Mouse (Mus musculus): ENCODE measurements around the gene Cidec. TPM values are rescaled to one million over a fixed set of nuclear protein-coding genes. Genes with fewer than 3 reads are reported as not detected.

Cidec gene
- total RNA-seq, 2 experiments from 2014 or later, result not detected

DNA sequence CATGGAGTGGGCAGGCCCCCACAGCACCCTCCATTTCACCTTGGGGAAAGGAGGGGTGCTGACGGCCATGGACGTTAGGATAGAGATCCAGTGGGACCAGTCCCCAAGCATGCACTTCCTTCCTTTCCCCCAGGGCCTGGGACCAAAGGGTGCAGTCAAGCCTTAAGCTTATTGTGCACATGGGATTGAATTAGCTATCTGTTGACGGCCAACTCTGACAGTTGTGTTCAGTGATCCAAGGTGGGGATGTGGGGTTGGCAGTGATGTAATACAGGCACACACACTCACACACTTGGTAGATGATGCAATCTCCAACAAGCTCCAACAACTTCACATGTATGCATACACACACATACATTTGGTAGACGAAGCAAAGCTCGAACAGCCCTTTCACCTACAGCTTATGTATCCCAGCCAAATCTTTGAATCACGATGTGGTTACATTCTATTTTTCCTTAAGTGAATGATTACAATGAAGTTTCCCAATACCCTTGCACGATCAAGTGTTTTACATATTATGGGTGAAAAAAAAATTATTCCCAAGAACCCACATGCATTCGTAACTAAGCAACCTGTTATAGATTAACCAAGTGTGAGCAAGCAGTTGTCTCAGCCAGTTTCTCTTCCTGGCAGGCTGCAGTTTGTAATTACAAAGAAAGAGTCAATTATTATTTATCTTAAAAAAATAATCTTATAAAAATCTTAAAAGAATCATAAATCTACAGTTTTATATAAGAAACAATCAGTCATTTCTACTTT is 8.8 kb upstream of the Cidec start:
- no peak for DNase-seq
- intact Hi-C loops (cut with DNase I), result no loop called here

- DNase-seq, result no peak
- intact Hi-C loops (cut with DNase I), result no loop called here
Observed at GRCm38 (mm10) chr6:113443091-113443490, 7.5 kb upstream of the Cidec start.

GRCm38 (mm10) chr6:113442442-113443090 is 7.0 kb upstream of the Cidec start, which contains the start of gene Jagn1:
Gene Jagn1, plus strand, starts transcription at chr6:113442569.
- DNase-seq, result peak; percentile 90
- intact Hi-C loops (cut with DNase I), result no loop called here

DNA sequence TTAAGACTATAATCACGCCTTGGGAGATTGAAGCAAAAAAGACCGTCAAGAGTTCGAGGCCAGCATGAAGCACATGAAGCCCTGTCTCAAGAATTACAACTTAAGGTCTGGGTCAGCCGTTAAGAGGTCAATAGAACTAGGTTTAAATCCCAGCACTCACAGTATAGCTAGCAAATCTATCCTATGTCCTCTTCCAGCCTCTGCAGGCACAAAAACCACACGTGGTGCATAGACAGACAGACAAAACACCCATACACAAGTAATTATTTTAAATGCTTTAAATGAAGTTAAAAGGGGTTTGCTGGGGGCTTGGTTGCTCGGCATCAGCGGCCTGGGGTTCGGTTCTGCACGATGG is 6.5 kb upstream of the Cidec start:
- intact Hi-C loops (cut with DNase I), result no loop called here
- DNase-seq, result no peak

- peak; percentile 81 for DNase-seq
- intact Hi-C loops (cut with DNase I), result no loop called here
Observed at GRCm38 (mm10) chr6:113441147-113441680, 5.7 kb upstream of the Cidec start.

GRCm38 (mm10) chr6:113440686-113441085 is 5.1 kb upstream of the Cidec start:
- intact Hi-C loops (cut with DNase I), result no loop called here
- no peak for DNase-seq

DNA sequence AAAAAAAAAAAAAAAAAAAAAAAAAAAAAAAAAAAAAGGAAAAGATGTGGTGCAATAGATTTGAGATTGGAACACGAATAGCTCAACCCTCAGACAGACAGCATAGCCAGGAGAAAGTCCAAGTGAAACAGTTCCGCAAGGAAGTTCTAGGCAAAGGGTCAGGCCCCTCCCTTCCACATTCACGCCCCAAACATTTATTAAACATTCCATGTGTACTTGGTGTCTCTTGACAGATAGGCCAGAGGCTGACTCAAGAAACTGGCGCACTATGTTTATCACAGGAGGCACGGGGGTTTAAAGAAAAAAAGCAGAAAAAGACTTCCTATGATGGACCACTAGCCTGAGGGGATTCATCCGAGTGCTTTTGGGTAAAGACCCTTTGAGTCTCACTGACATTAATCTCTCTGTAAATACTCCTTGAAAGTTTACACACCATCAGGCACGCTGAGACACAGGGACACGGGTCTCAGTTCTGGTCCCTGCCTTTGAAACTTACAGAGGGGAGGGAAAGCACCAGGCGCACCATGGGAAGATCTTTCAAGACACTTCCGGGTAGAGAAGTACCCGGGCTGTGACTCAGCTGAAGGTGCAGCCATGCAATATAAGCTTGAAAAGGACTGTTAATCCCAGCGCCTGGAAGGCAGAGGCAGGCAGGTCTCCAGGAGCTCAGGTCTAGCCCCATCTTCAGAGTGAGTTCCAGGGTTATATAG is 3.3 kb upstream of the Cidec start:
- intact Hi-C loops (cut with DNase I), result no loop called here
- no peak for DNase-seq

- no peak for DNase-seq
- intact Hi-C loops (cut with DNase I), result no loop called here
Observed at GRCm38 (mm10) chr6:113437135-113437534, 1.6 kb upstream of the Cidec start.

GRCm38 (mm10) chr6:113434691-113435090 is 869 bp downstream of the Cidec start:
- DNase-seq, result no peak
- intact Hi-C loops (cut with DNase I), result no loop called here

DNA sequence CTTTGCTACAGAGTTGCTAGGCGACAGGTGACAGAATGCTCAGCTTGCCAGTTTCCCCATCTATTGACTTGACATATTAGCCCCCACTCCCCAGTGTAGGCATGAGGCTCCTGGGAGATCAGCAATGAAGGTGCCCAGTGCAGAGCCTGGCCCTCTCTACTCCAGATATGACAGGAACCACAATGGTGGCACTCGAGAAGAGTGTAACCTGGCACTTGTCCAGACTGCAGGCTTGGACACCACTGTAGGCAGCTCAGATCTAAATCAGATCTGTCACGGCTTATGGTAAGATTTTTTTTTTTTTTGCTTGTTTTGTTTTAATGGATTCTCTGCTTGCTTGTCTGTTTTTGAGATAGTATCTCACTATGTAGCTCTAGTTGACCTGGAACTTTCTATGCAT is 1.9 kb downstream of the Cidec start:
- no peak for DNase-seq
- intact Hi-C loops (cut with DNase I), result no loop called here

DNA sequence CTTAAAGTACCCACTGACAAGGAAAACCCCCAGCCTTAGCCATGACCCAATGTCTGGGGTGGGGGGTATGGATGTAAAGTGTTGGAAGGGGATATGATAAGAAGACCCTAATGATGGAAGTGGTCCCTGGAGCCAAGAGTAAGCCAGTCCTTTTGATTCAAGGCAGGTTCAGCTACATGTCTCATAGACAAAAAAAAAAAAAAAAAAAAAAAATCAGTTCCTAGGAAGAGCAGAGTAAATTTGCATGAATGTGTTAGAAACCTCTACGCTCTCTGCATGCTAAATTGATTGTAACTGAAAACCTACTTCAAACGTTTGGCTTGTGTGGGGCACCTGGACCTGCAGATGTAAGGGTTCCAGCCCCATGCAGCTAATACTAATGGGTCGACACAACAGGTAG is 3.8 kb downstream of the Cidec start:
- intact Hi-C loops (cut with DNase I), result no loop called here
- no peak for DNase-seq

DNA sequence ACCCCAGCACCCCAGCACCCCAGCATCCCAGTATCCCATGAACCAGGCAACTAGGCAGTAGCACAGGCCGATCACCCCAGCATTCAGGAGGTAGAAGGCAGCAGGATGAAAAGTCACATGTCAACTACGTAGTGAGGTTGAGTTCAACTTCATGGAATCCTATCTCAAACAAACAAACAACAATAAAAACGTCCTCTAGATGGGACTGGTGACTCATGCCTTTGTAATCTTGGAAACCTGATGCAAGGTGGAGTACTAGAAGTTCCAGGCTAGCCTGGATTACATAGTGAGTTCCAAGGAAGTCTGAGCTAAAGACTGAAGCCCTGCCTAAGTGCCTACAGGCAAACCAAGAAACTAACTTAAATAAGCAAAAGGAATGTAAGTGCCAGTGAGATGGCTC is 4.7 kb downstream of the Cidec start:
- intact Hi-C loops (cut with DNase I), result no loop called here
- no peak for DNase-seq

DNA sequence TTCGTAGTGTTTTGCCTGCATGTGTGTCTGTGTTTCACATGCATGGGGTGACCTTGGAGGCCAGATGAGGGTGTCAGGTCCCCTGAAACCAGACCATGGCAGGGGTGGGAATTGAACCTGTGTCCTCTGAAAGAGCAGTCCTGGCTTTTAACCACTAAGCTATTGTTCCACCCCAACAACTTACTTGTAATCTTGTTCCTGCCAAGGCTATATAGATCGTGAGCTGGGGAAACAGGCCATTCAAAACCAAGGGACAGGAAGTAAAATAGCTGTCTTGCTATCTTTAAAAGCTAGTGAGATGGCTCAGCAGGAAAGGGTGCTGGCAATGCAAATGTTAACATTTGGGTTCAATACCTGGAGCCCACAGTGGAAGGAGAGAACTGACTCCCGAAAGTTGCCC is 5.6 kb downstream of the Cidec start:
- DNase-seq, result no peak
- intact Hi-C loops (cut with DNase I), result no loop called here

DNA sequence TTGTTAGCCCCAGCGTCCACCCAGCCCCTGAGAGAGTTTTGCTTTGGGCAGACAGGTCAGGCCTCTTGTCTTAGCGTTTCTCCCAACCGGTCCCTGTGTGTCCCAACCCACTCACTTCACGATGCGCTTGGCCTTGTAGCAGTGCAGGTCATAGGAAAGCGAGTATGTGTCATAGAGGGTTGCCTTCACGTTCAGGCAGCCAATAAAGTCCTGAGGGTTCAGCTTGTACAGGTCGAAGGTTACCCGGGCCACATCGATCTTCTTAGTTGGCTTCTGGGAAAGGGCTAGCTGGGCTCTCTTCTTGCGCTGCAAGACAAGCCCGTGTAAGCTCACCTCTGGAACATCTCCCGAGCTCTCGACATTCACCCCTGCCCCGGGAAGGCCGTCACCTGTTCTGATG is 7.6 kb downstream of the Cidec start:
- no peak for DNase-seq
- intact Hi-C loops (cut with DNase I), result no loop called here

DNA sequence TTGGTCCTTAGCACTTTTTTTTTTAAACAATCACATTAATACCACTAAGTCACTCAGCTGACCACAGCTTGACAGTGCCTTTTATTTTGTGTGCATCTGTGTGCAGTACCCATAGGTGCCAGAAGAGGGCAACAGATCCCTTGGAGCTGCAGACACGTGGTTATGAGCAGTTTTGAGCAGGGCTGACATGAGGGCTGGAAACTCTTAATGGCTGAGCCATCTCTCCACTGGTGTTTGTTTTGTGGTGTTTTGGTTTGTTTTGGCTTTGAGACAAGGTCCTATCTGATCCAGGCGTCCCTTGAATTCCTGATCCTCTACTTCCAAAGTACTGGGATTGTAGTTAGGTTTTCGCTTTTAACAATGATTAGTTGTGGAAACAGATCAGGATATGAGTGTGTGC is 8.2 kb downstream of the Cidec start:
- DNase-seq, result peak; percentile 58
- intact Hi-C loops (cut with DNase I), result no loop called here

DNA sequence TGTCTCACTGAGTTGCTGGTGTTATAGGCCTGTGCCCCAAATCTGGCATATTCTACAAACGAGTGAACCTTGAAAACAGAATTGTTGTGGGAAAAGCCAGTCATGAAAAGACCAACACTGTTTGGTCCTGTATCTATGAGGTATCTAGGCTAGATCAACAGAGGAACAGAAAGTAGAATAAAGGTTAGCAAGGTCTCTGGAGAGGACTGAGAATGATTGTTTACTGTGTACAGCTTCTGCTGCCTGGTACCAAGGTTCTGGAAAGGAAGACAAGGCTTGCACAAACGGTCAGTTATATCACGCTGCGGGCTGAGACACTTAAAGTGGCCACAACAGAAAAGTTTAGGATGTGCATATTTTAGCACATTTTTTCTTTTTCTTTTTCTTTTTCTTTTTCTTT is 8.9 kb downstream of the Cidec start:
- intact Hi-C loops (cut with DNase I), result no loop called here

GRCm38 (mm10) chr6:113424187-113424586 is 11.4 kb downstream of the Cidec start:
- intact Hi-C loops (cut with DNase I), result no loop called here

More for the DNA sequence above, 8.9 kb downstream of the Cidec start:
- no peak for DNase-seq

GRCm38 (mm10) chr6:113423000-113423399 is 12.6 kb downstream of the Cidec start:
- intact Hi-C loops (cut with DNase I), result no loop called here

More at GRCm38 (mm10) chr6:113424187-113424586, 11.4 kb downstream of the Cidec start:
- DNase-seq, result no peak

DNA sequence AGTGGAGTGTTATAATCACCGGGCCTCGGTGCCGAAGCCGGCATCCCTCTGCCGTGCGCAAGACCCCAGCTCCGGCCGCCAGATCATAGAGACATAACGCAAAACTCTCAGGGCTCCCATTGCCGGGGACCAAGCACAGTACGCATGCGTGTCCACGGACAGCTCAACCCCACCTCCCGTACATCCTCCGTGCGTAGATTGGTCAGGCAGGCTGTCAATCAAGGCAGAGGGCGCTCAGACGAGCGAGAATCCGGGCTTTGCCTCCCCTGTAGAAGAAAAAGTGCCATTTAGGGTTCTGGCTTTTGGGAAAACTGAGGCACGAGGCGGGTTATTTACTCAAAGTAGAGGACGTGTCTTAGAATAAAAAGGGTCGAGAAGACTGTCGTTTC is 16.4 kb downstream of the Cidec start, which contains the start of gene Rpusd3:
TSS of gene Rpusd3 (minus strand) at position 142 of the 389 bp plus-strand sequence.
- intact Hi-C loops (cut with DNase I), result no loop called here
- DNase-seq, result peak; percentile 99

More at GRCm38 (mm10) chr6:113423000-113423399, 12.6 kb downstream of the Cidec start:
- no peak for DNase-seq

DNA sequence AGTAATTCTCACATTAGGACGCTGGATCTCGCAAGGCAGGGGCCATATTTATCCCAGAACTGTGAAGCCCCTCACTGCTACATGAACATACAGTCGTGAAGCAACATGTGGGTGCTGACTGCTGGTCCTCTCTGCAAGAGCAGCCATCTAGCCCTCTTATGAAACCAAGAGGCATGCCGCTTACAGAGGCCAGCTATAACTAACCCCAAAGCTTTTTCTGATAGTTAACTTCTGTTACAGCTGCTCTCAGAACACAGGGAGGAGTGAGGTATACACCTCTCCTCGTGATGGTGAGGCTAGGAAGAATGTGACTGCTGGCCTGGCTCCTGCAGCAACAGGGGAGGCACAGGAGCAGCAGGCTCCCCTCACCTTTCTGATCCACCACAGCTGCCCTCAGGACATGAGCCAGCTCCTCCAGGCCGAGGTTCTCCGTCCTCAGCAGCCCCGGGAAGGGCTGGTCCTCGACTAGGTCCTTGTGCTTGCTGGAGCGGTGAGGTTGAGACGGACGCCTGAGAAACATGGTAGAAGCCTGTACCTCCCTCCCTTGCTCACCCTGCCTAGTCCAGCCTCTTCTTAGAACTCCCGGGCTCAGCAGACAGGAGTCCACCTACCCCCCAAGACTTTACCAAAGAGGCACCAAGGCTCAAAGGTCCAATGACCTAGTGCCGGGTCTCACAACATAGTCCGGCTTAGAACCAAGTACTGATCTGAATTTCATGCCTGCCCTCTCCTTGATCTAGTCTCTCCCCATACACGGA is 16.9 kb downstream of the Cidec start:
- peak; percentile 22 for DNase-seq
- intact Hi-C loops (cut with DNase I), result no loop called here

- DNase-seq, result no peak
- intact Hi-C loops (cut with DNase I), result no loop called here
Observed at GRCm38 (mm10) chr6:113416416-113416815, 19.1 kb downstream of the Cidec start.
